Mouse (Mus musculus) neutrophil, adult 5-6 weeks (primary cell): ENCODE results near the gene Zdhhc22. TPM values are rescaled to one million over a fixed set of nuclear protein-coding genes. Genes with fewer than 3 reads are reported as not detected.

Source experiments
- ATAC-seq: fragments of 151-379, 151-347 bp; 2 replicates; pipeline ENCODE4 v1.8.0; 2017; ENCODE audit warnings: mild to moderate bottlenecking, moderate TSS enrichment; ENCODE audit not compliant: insufficient number of reproducible peaks, poor library complexity, low FRiP score, severe bottlenecking; ENCODE audit errors: extremely low read depth
- total RNA-seq: library from RNA; stranded (forward); fragments of 200-1000 nt; gene quantifications from 2 replicates; pipeline ENCODE4 v1.2.3, GENCODE M21; 2017

Gene Zdhhc22
- total RNA-seq, 1 experiment from 2014 or later = not detected

DNA sequence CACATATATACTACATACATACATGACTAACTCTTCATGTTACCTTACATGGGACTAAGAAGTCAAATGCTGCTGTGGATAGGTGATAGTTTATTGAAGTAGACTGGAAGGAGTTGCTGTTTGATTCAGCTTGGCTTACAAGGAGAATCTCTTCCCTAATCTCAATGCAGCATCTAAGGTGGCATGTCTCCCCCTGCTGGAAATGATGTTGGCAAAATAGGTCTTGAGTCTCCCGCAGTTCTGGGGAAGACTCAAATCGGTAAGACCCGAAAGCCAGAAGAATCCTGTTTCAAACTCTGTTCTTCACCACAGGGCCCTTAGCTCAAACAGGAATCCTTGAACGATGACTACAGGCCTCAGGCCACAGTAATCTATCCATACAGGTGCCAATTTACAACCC lies 45.1 kb downstream of the Zdhhc22 start:
- no peak; the same call in 1 of the 2 replicates for ATAC-seq

DNA sequence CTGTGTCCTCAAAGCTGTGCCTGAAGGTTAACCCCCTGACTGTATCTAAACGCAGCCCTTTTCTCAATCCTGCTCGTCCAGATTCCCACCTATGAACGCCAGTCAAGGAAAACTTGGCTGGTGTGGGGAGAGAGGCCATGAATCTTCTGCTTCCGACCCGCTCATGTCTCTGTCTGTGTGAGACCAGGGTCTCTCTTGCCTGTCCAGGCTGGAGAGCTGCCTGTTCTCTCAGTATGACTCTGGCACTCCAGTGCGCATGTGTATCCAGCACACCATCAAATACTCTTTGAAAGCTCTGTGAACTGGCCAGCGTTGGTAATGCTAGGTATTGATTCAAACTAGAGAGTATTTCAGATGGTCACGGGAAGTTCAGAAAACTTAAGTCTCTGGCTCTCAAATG lies 46.8 kb downstream of the Zdhhc22 start:
- no peak for ATAC-seq

DNA sequence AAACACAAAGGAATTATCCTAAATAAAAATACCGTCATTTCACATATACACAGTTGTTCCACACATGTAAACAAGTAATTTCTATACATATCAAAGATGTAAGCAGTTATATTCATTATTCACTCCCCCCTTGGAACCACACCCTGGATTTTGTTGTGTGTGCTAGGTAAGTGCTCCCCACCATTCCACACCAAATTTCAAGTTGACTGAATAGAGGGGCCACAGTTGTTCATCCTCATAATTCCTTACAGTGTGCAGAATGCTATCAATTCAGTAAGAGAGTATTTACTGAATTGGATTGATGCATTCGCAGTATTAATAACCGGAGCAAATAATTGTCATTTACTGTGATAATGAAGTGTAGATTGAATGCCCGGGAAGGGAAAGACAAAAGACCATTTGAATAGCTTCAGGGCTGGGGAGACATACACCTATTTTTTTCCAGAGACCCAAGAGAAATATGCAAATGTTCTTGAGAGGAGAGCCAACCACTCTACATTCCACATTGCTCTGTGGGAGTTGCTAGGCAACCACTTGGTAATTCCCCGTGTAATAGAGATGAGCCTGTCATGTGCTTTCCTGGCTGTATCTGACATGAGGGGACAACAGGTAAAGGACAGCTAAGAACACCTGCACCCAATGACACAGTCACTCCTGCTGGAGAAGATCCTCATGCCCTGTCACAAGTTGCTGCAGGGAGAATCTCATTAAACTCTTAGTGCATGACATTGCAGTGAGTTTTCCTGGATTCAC lies 48.3 kb downstream of the Zdhhc22 start:
- ATAC-seq = no peak

DNA sequence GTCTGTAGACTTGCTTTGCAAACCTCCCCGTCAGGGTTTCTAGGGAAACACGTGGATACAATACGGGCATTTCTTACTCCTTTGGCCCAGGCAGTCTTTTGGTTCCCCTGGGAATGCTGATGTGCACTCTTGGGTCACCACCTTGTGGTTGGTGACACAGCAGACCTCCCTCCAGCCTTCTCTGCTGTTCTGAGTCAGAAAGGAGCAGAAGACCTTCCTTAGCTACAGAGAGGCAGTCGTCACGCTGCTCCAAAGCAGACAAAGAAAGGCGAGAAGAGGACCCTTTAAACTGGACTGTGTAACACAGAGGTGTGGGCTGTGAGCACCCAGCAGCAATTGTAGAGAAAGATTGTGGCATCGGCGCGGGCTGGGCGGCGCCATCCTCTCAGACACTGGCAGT lies 49.1 kb downstream of the Zdhhc22 start:
- no peak for ATAC-seq

DNA sequence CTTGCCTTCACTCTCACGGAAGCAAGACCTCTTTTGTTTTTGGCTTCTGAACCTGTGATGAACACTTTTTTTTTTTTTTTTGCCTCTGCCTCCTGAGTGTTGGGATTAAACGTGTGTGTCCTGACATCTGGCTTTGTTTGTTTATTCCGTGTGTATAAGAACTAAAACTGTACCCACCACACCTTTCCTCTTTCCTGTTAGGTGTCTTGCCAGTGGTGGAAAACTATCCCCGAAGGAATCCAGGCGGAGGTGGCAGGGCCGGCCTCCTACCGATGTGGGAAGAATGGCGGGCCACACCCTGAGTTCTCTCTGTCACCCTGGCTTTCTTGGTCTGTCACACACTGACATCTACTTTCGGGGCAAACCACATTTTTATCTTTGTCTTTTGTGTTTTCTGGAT lies 51.7 kb downstream of the Zdhhc22 start:
- ATAC-seq = no peak

DNA sequence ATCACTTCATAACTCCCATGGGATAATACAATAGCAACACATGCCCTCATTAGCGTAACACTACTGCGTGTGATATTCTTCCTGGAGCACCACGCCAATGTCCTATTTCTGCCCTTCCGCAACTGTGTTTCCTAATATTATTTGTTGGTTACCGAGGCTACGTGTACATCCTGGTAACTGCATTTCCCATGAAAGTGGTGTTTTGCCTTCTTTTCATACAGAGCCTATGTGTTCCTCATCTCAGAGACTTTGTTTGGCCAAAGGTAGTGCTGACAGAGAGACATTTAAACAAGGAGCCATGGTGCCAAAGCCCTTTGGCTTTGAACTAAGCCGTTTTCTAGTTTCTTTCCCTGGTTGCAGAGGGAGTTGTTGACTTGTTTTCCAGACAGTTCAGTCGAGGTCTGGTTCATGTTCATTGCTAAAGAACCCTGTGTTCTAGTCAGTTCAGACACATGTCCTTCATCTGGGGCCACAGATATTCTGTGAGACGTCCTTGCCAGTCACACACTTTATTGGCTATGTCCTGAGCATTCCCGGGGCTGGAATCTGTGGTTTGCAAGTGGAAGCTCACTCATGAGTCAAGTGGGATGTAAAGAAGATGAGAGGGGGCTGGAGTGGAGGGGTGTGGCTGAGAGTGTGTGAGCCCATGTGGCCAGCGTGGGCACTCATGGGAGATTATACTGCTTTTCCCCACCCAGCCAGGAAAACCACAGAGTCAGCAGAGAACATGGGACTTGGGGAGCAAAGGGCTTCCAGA lies 53.5 kb downstream of the Zdhhc22 start:
- ATAC-seq = no peak

DNA sequence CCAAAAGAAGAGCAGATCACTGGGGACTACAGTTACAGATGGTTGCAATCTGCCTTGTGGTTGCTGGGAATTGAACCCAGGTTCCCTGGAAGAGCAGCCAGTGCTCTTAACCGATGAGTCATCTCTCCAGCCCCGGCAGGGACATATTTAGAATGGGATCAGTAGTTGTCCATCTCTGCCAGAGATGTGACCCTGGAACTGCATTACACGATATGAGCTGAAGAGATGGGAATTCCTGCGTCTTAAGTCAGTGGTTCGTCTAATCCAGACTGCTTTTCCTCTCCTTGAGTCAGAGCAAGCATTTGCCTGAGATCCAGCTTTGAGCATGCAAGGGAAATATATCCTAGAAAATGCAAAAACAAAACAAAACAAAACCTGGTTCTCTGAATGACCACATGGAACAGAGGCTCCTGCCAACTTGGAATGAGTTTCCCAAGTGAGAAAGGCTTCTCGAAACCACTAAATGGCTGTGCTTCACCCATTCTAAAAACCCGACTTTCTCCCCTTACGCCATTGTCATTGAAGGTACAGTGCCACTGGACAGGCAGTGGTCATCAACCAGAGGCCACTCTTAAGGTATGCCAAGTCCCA lies 54.4 kb downstream of the Zdhhc22 start:
- no peak for ATAC-seq

DNA sequence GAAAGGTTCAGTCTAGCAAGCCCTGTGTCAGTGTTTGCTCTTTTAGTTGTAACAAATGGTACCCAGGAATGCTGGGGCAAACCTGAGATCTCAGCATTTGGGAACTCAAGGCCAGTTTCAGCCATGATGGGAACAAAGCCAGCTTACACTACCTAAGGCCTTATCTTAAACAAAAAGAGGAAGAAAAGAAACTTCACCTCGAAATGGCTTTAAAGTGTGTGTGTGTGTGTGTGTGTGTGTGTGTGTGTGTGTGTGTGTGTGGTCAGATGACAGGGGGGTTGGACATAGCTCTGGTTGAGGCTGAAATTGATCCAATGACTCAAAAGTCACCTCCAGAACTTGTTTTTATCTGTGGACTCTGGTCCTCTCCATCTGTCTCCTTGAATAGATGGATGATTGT lies 55.5 kb downstream of the Zdhhc22 start:
- no peak for ATAC-seq

DNA sequence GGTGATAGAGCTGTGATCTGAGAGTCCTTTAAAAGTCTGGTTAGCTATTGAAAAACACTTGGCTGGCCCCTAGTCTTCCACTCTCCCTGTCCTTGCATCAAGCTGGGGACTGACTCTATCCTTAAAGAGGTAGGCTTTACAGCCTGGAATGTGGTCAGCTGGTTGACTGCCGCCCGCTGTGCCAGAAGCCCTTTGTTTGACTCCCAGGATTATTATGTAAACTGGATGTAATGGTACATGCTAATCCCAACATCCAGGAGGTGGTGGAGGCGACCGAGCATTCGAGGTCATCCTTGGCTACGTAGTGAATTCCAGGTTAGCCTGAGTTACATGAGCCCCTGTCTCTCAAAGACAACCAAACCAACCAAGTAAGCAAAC lies 57.7 kb downstream of the Zdhhc22 start:
- no peak for ATAC-seq

DNA sequence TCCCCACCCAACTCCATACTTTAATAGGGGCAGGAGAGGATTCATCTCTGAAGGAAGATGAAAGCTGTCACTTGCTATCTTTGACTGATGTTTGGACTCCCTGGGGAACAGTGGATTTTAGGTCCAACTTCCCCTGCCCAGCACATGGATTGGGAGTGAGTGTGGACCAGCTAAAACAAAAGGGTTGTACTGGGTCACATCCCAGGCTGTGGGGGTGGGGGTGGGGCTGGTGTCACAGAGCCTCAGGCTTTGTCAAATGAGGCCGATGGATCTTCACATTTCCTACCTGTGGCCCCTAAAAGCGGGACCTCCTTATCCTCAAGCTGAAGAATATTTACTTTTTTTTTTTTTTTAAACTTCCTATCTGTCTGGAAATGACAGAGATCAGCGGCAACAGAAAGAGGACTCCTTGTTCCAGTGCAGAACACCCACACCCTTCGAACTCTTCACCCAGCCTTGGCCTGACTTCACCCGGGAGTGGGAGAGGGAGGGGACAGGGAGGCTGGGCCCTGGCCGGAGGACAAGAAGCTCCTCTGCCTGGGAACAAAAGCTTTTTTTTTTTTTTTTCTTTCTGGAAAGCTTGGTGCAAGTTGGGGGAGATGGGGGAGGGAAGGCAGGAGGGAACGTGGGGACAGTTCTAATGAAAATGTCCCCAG lies 58.2 kb downstream of the Zdhhc22 start:
- ATAC-seq = no peak

DNA sequence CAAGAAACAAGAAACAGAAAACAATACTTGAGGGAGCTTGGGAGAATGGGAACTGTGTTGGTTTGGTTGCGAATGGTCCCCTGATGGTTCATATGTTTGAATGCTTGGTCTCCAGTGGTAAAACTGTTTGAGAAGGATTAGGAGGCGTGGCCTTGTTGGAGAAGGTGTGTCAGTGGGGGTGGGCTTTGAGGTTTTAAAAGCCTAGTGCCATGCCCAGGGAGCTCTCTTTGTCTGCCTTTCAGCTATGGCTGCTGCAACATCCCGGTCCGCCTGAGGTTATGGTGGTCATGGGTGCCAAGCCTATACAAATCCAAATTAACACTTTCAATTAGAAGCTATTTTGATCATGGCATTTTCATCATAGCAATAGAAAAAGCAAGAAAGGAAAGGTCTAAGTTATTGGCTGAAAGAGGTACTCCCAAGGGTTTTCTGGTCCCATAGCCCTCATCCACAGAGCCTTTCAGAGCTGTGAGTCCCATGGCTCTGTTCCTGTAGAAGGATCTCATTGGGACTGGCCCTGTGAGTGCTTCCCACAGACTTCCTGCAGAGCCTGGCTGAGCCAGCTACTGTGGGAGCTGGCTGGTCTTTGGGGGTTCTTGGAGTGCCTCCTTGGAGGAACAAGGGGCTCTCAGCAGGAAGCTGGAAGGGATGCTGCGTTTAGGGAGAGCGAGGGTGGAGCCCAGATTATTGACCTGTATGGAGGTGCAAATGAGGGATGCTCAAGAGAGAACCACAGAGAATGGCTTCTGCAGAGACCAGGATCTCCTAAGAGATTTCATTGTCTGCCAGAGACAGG lies 59.1 kb downstream of the Zdhhc22 start:
- no peak for ATAC-seq

Other genes starting within 250 kb of the Zdhhc22 start
- 22.7 and 23.0 TPM in 2 replicates for gene Irf2bpl, start 105.6 kb downstream of the Zdhhc22 start, total RNA-seq
- 20.4 and 21.2 TPM in 2 replicates for gene Cipc, start 43.4 kb downstream of the Zdhhc22 start, total RNA-seq
- gene Tmem63c, start 30.9 kb upstream of the Zdhhc22 start, total RNA-seq = not detected in 2 replicates
- not detected in 2 replicates for gene Ngb, start 112.1 kb upstream of the Zdhhc22 start, total RNA-seq
- gene Gstz1, start 156.7 kb upstream of the Zdhhc22 start, total RNA-seq = 6.9 and 10.2 TPM in 2 replicates
- 4.2 and 8.1 TPM in 2 replicates for gene Pomt2, start 157.5 kb upstream of the Zdhhc22 start, total RNA-seq
- gene Samd15, start 209.3 kb upstream of the Zdhhc22 start, total RNA-seq = 2.0 and 3.5 TPM in 2 replicates
- 43.3 and 44.7 TPM in 2 replicates for gene Tmed8, start 210.0 kb upstream of the Zdhhc22 start, total RNA-seq
- 16.8 and 20.3 TPM in 2 replicates for gene Noxred1, start 248.3 kb upstream of the Zdhhc22 start, total RNA-seq